Mouse (Mus musculus) lung, postnatal 36 days (tissue): ENCODE results near the gene Aff4.
"Not testable (repeated sequence)": the region's sequence is repeated elsewhere in the genome, so short reads cannot be mapped to it uniquely, and the experiment has no call there.

Experiments
- DNase-seq: peaks from one replicate; pipeline ENCODE4 v3.0.0; 2022; ENCODE audit warnings: mixed read lengths

Gene Aff4

GRCm38 (mm10) chr11:53350291-53351223, at the start of gene Aff4:
Aff4 (plus strand) TSS chr11:53350833.
- peak; percentile 90 for DNase-seq

- DNase-seq = no peak
These were observed 49.5 kb upstream of the Aff4 start for GRCm38 (mm10) chr11:53301167-53301515.

- DNase-seq = no peak
These were observed 46.4 kb upstream of the Aff4 start for GRCm38 (mm10) chr11:53304044-53304840.

- DNase-seq = peak; percentile 37
These were observed 43.7 kb upstream of the Aff4 start for GRCm38 (mm10) chr11:53306965-53307364.

- peak; percentile 85 for DNase-seq
These were observed 43.0 kb upstream of the Aff4 start for GRCm38 (mm10) chr11:53307558-53308065.

- peak; percentile 44 for DNase-seq
These were observed 42.3 kb upstream of the Aff4 start for GRCm38 (mm10) chr11:53308251-53308864.

- peak; percentile 86 for DNase-seq
These were observed 41.7 kb upstream of the Aff4 start for GRCm38 (mm10) chr11:53308884-53309310.

- no peak for DNase-seq
These were observed 39.2 kb upstream of the Aff4 start for GRCm38 (mm10) chr11:53311385-53311784.

GRCm38 (mm10) chr11:53312823-53313222, 37.8 kb upstream of the Aff4 start:
- DNase-seq = not testable (repeated sequence)

- peak; percentile 85 for DNase-seq
These were observed 35.9 kb upstream of the Aff4 start for GRCm38 (mm10) chr11:53314770-53315173.

GRCm38 (mm10) chr11:53316996-53317395, 33.6 kb upstream of the Aff4 start:
- peak; percentile 43 for DNase-seq

- no peak for DNase-seq
These were observed 32.6 kb upstream of the Aff4 start for GRCm38 (mm10) chr11:53318041-53318440.

GRCm38 (mm10) chr11:53318568-53318967, 32.1 kb upstream of the Aff4 start:
- DNase-seq = not testable (repeated sequence)

- DNase-seq = not testable (repeated sequence)
These were observed 30.8 kb upstream of the Aff4 start for GRCm38 (mm10) chr11:53319867-53320266.

- DNase-seq = peak; percentile 96
These were observed 26.1 kb upstream of the Aff4 start, which contains the start of gene Zcchc10 for GRCm38 (mm10) chr11:53324512-53324968. Zcchc10 (plus strand) TSS chr11:53324679.

GRCm38 (mm10) chr11:53330325-53330724, 20.3 kb upstream of the Aff4 start:
- no peak for DNase-seq

GRCm38 (mm10) chr11:53331121-53331520, 19.5 kb upstream of the Aff4 start:
- no peak for DNase-seq

- DNase-seq = no peak
These were observed 18.5 kb upstream of the Aff4 start for GRCm38 (mm10) chr11:53332076-53332680.

- DNase-seq = no peak
These were observed 15.0 kb upstream of the Aff4 start for GRCm38 (mm10) chr11:53335505-53336181.

- no peak for DNase-seq
These were observed 14.5 kb upstream of the Aff4 start for GRCm38 (mm10) chr11:53336182-53336571.

- no peak for DNase-seq
These were observed 13.7 kb upstream of the Aff4 start for GRCm38 (mm10) chr11:53336924-53337323.

GRCm38 (mm10) chr11:53337684-53338083, 12.9 kb upstream of the Aff4 start:
- DNase-seq = no peak
